Mouse (Mus musculus) neural tube, postnatal 0 days (tissue): Measurements from ENCODE around the gene Napa. TPM values are rescaled to one million over a fixed set of nuclear protein-coding genes. Genes with fewer than 3 reads are reported as not detected.

Source experiments
- polyA plus RNA-seq: library from polyadenylated mRNA; unstranded; fragments of >200 nt; fragmentation: Nextera tagmentation; extraction: Ambion mirVana; gene quantifications from 2 replicates; pipeline ENCODE4 v1.2.1, GENCODE M21; 2015

The Napa gene
- 245 and 283 TPM in 2 replicates for polyA plus RNA-seq

DNA sequence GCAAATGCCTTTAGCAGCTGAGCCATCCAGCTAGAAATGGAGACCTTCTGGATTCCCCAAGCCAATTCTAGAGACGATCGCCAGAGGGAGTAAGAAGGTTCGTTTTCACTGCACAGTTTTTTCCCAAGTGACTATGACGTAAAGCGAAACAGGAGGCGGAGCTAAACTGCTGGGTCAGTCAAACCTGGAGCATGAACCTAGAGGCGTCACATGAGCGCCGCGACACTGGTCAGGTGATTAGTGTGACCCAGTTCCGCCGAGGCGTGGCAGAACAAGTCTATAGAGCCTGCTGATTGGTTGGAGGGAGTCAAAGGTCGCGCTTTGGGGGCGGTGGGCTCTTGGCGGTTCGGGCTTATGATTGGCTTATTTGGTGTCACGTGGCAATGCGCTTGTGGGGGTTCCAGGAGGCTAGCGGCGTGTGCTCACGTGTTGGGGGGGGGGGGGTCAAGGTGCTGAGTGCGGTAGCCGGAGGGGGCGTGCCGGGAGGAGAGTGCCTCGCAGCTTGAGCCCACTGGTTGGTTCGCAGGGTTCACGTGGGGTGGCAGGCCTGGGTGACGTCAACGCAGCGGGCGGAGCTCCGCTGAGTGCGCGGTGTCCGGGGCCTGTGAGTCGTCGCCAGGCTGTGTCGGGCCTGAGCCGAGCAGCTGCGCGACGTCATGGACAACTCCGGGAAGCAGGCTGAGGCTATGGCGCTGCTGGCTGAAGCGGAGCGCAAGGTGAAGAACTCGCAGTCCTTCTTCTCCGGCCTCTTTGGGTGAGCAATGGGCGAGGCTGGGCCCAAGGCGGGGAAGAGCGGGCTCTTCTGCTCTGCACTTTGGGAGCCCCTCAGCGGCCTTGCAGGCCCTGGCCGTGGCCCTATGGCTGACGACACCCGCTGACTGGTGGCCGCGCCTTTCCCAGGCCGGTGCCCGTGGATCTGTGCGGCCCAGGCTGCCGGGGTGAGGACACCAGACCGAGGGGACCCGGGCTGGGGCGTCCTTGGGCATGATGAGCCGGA, at the start of gene Napa:
TSS of gene Napa (plus strand) at position 438 of the 997 bp plus-strand sequence.

DNA sequence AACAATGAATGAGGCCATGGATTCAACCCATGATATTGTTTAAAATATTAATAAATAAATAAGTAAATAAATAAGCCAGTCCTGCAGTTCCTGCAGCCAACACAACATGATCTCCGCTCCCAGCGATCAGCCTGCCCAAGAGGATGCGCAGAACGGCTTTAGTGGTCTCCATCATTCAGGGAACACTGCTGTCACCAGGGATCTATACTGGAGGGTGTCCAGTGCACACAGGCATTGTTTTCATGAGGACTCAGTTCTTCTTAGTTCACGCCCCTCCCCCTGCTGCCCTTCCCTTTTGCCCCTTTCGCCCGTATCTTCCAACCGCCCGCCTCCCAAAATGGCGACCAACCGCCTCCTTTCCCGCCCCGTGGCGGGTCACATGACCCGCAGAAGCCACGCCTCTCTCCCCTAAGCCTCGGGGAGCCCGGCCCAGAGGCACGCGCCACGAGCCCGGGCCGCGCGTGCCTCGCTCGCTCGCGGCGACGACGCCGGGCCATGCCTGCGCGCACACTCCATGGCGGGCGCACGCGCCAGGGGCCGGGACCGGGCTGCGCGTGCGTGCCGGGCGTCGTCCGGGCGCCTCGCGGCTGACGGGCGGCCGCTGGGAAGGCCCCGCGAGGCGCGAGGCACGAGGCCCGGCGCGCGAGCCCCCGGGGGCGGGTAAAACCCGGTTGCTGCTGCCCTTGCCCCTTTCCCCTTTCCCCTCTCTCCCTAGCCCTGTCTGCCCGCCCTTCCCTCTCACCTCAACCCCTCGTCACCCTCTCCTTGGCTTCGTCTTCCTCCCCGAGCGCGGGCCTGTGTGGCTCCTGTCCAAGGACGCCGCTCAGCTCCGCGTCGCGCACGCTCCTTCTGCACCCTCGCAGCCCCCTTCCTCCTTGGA, 36.8 kb upstream of the Napa start, which contains the start of gene Zfp541:
TSS of gene Zfp541 (plus strand) at position 596 of the 880 bp plus-strand sequence.

DNA sequence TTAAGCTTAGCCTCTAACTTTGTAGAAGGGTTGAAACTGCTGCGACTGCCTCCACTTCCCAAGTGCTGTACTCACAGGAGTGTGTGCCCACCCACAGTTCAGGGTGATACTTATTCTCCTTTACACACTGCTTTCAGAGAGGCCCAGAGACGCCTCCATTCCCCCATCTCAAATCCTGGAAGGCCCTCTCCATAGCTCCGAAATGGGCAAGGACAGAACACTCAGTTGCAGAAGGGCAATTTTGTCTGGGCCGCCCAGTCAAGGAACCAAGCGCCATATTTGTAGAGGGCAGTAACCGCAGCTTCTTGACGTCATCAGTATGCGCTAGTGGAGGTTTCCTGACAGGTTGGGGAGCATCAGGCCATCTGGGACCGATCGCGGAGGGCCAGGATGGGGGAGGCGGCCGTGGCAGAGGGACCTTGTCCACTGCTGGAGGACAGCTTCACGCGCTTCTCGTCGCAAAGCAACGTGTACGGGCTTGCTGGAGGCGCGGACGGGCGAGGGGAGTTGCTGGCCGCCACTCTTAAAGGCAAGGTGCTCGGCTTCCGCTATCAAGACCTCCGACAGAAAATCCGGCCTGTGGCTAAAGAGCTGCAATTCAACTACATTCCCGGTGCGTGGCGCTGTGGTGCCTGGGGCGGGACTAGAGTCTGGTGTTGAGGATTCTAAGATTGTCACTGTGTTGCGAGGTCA, 21.5 kb downstream of the Napa start, which contains the start of gene Kptn:
TSS of gene Kptn (plus strand) at position 327 of the 693 bp plus-strand sequence.

DNA sequence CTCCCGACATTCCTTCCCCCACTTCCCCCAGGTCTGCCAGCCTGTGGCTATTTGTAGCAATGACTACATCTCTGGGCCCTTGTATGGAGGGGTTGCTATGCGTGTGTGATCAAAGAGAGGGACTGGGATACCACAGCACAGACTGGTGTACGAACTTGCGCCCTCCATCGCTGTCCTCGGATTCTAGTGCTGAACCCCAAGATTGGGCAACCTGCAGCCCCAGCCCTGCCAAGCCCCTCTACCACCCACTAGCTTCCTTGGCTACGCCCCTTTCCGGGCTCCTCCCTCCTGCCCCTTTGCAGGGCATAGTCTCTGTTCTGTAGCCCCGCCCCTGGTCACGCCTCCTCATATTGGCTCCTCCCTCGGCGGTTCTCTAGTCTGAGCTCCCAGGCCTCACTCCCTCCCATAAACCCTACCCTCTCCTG, 31.2 kb downstream of the Napa start, which contains the start of gene Slc8a2:
TSS of gene Slc8a2 (plus strand) at position 406 of the 425 bp plus-strand sequence.

Other genes with a start within 250 kb of the Napa start
- not detected in 2 replicates for gene Crx, start 218.5 kb upstream of the Napa start, polyA plus RNA-seq
- gene Crxos, start 215.8 kb upstream of the Napa start, polyA plus RNA-seq: not detected in 2 replicates
- gene Selenow, start 176.1 kb upstream of the Napa start, polyA plus RNA-seq: 1,765 and 1,901 TPM in 2 replicates
- gene Nop53, start 152.4 kb upstream of the Napa start, polyA plus RNA-seq: 109 and 111 TPM in 2 replicates
- gene Ehd2, start 130.9 kb upstream of the Napa start, polyA plus RNA-seq: 5.6 and 8.1 TPM in 2 replicates
- 3.9 and 5.4 TPM in 2 replicates for gene Bicra, start 50.5 kb upstream of the Napa start, polyA plus RNA-seq
- gene Zfp541, start 36.6 kb upstream of the Napa start, polyA plus RNA-seq: 0.24 and 0.32 TPM in 2 replicates
- gene Kptn, start 21.4 kb downstream of the Napa start, polyA plus RNA-seq: 33.5 and 36.5 TPM in 2 replicates
- gene Slc8a2, start 31.4 kb downstream of the Napa start, polyA plus RNA-seq: 1.4 and 2.1 TPM in 2 replicates
- 70.0 and 89.8 TPM in 2 replicates for gene Meis3, start 76.6 kb downstream of the Napa start, polyA plus RNA-seq
- gene Dhx34, start 123.6 kb downstream of the Napa start, polyA plus RNA-seq: 7.7 and 8.6 TPM in 2 replicates
- gene C5ar2, start 145.7 kb downstream of the Napa start, polyA plus RNA-seq: 0.25 and 0.30 TPM in 2 replicates
- gene C5ar1, start 161.1 kb downstream of the Napa start, polyA plus RNA-seq: 2.7 and 3.3 TPM in 2 replicates
- 114 and 118 TPM in 2 replicates for gene Inafm1, start 175.2 kb downstream of the Napa start, polyA plus RNA-seq
- gene Ccdc9, start 188.3 kb downstream of the Napa start, polyA plus RNA-seq: 17.4 and 19.0 TPM in 2 replicates
- 41.3 and 45.2 TPM in 2 replicates for gene Bbc3, start 209.9 kb downstream of the Napa start, polyA plus RNA-seq